Mouse (Mus musculus): Measurements from ENCODE around the gene S1pr5. TPM values are rescaled to one million over a fixed set of nuclear protein-coding genes. Genes with fewer than 3 reads are reported as not detected.
A peak's percentile ranks its signal among the peaks of the same experiment; 100 is the strongest.

The S1pr5 gene
- total and polyA plus RNA-seq, 3 experiments: 0.04 to 0.08 TPM; not detected in 1

DNA sequence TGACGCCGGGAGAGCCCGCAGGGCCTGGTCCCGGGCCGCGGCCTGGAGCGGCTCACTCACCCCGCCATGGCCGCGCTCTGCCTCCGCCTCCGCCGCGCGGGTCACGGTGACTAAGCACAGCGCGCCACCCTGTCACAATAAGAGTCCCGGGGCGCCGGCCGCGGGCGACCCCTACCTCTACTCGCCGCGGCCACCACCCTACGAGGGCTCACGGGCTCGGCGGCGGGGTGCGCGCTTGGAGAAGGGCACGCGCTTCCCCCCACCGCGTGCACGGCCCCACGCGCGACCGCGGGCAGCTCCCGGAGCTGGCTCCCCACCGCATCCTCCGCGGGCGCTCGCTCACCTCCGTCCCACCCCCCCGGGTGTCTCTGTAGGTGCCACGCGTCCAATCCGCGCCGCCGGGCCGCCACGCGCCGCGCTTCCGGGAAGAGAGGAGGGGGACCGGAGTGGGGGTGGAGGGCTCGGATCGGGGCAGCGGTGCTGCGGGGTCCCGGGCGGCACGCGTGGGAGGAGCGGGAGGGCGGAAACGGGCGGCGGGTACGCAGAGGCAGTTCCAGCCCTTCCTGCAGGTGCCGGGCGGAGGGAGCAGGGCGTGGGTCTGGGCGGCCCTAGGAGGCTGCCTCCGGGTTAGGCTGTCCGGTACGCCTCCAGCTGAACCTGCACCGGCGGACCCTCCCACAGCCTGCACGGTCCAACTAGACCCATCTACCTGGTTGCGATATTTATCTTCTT is 9.3 kb downstream of the S1pr5 start, which contains the start of gene Keap1 (continued):
- TF ChIP-seq NELFE (IDR thresholded peaks at IDR 0.05; ENCODE audit: low read depth, low read length) (peak; percentile 86), GATA1 (IDR thresholded peaks at IDR 0.05; ENCODE audit: low read depth, low read length) (no peak), ETS1 (IDR thresholded peaks at IDR 0.05; ENCODE audit: low read depth, low read length) (peak; percentile 70), CHD2 (IDR thresholded peaks at IDR 0.05; ENCODE audit: low read length) (no peak), JUND (IDR thresholded peaks at IDR 0.05; ENCODE audit: low read depth, low read length) (no peak), POLR2AphosphoS5 (IDR thresholded peaks at IDR 0.05; ENCODE audit: borderline replicate concordance, low read depth, low read length) (peak; percentile 55; the same call in 1 of the 2 replicates), ZNF384 (IDR thresholded peaks at IDR 0.05; ENCODE audit: low read depth, low read length) (no peak), GABPA (IDR thresholded peaks at IDR 0.05; ENCODE audit: low read depth, low read length) (peak; percentile 97), MEF2A (IDR thresholded peaks at IDR 0.05; ENCODE audit: extremely low read depth, insufficient replicate concordance, low read depth, low read length, poor library complexity, severe bottlenecking) (peak; percentile 62; the same call in 1 of the 2 replicates), EP300 (IDR thresholded peaks at IDR 0.05; ENCODE audit: low read depth in 1 of 2, low read length in 2 of 2) (peak; percentile 31 to 46; a peak in 3 of 4 replicates), ZMIZ1 (IDR thresholded peaks at IDR 0.05; ENCODE audit: low read depth, low read length) (peak; percentile 46; the same call in 1 of the 2 replicates), MYB (IDR thresholded peaks at IDR 0.05; ENCODE audit: low read depth, low read length) (no peak)

DNA sequence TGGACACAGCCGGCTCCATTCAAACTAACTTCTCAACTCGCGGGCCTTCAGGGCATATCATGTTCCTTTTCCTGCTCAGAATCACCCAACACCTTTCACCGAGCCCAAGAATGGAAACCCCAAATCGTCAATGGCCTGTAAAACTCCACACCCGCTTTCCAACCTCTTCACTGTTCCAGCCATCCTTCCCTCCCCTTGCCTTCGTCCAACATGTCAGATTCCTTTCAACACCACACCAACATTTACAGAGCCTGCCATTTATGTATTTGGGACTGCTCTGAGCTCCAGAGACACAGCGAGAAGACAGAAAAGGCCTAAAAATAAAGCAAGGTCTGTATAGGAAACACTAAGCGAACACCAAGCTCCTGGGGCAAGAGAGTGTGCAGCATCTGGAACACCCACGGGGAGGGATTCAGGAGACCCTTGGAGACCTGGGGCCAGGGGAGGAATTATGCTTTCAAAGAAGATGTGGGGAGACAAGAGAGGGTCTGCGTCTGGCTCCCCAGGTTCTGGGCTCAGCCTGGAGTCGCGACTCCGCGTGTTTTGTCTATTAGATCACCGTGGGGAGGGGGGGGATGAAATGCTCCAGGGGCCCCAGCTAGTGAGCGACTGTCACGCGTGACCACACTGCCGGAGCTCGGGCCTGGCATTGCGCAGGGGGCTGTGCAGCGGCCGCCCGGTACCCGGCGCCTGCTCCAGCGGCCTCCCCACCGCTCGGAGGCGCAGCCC is 10.1 kb downstream of the S1pr5 start:
- peak; percentile 83 for DNase-seq (ENCODE audit: low read depth, low spot score)
- Histone ChIP-seq H3K9me3 (replicated peaks; ENCODE audit: insufficient read depth, low read length) (no peaks in the 10 kb centered on the region), H3K36me3 (ENCODE audit: control insufficient read depth in 1 of 2, insufficient read depth in 2 of 2, low read length in 2 of 2) (peaks cover 21 to 22% of the 10 kb centered on the region in 2 experiments), H3K79me2 (ENCODE audit: control insufficient read depth, insufficient read depth, low read length, poor library complexity) (peaks cover 47% of the 10 kb centered on the region), H3K4me3 (ENCODE audit: control insufficient read depth in 1 of 2, insufficient read depth in 1 of 2, low read depth in 2 of 2, low read length in 2 of 2) (peak overlapping the region; percentile 79 to 96), H3K9ac (ENCODE audit: control insufficient read depth, low read depth, low read length, poor library complexity, severe bottlenecking) (peak overlapping the region; percentile 81), H3K27me3 (ENCODE audit: control insufficient read depth in 1 of 2, insufficient read depth in 2 of 2, low read length in 2 of 2) (no peaks in the 10 kb centered on the region), H3K27ac (ENCODE audit: control insufficient read depth, low read depth, low read length) (peak overlapping the region; percentile 86), H3K4me1 (ENCODE audit: control insufficient read depth in 1 of 2, insufficient read depth in 2 of 2, low read length in 2 of 2) (peaks cover 12 to 30% of the 10 kb centered on the region in 2 experiments; a peak in 3 of 4 replicates)
- no peak for TF ChIP-seq RCOR1 (IDR thresholded peaks at IDR 0.05; ENCODE audit: low read depth, low read length)
- TF ChIP-seq NELFE (IDR thresholded peaks at IDR 0.05; ENCODE audit: low read depth, low read length): peak; percentile 34
- TF ChIP-seq JUND (IDR thresholded peaks at IDR 0.05; ENCODE audit: low read depth, low read length): no peak; the same call in 1 of the 2 replicates
- no peak; the same call in none of the 2 replicates for TF ChIP-seq POLR2AphosphoS2 (IDR thresholded peaks at IDR 0.05; ENCODE audit: low read length)
- TF ChIP-seq RAD21 (IDR thresholded peaks at IDR 0.05; ENCODE audit: low read depth, low read length): no peak; the same call in 1 of the 2 replicates
- no peak for TF ChIP-seq NRF1 (IDR thresholded peaks at IDR 0.05; ENCODE audit: insufficient read depth, low read depth, low read length, poor library complexity, severe bottlenecking)
- no peak for TF ChIP-seq SMC3 (IDR thresholded peaks at IDR 0.05; ENCODE audit: low read depth, low read length)
- TF ChIP-seq ELF1 (IDR thresholded peaks at IDR 0.05; ENCODE audit: low read depth, low read length): no peak
- TF ChIP-seq UBTF (IDR thresholded peaks at IDR 0.05; ENCODE audit: borderline replicate concordance, insufficient read depth, low read depth, low read length): no peak
- no peak for TF ChIP-seq USF2 (IDR thresholded peaks at IDR 0.05; ENCODE audit: borderline replicate concordance in 1 of 2, insufficient read depth in 1 of 2, low read depth in 1 of 2, low read length in 2 of 2)
- TF ChIP-seq MYC (IDR thresholded peaks at IDR 0.05; ENCODE audit: low read depth, low read length): no peak
- TF ChIP-seq BHLHE40 (IDR thresholded peaks at IDR 0.05; ENCODE audit: borderline replicate concordance, low read depth, low read length): no peak; the same call in 1 of the 2 replicates
- TF ChIP-seq TCF12 (IDR thresholded peaks at IDR 0.05; ENCODE audit: low read depth, low read length): no peak; the same call in 1 of the 2 replicates
- peak; percentile 78; the same call in 1 of the 2 replicates for TF ChIP-seq SIN3A (IDR thresholded peaks at IDR 0.05; ENCODE audit: low read length)
- no peak for TF ChIP-seq ZKSCAN1 (IDR thresholded peaks at IDR 0.05; ENCODE audit: low read depth, low read length)
- no peak for TF ChIP-seq CHD2 (IDR thresholded peaks at IDR 0.05; ENCODE audit: low read length)
- TF ChIP-seq E2F4 (IDR thresholded peaks at IDR 0.05; ENCODE audit: borderline replicate concordance, low read depth, low read length): no peak; the same call in 1 of the 2 replicates
- TF ChIP-seq MEF2A (IDR thresholded peaks at IDR 0.05; ENCODE audit: extremely low read depth, insufficient replicate concordance, low read depth, low read length, poor library complexity, severe bottlenecking): no peak
- peak; percentile 75; the same call in 1 of the 2 replicates for TF ChIP-seq CHD1 (IDR thresholded peaks at IDR 0.05; ENCODE audit: low read depth, low read length)
- no peak for TF ChIP-seq MYB (IDR thresholded peaks at IDR 0.05; ENCODE audit: low read depth, low read length)
- no peak for TF ChIP-seq ZMIZ1 (IDR thresholded peaks at IDR 0.05; ENCODE audit: low read depth, low read length)
- peak in 1 of 2 experiments; percentile 2; a peak in 1 of 4 replicates for TF ChIP-seq EP300 (IDR thresholded peaks at IDR 0.05; ENCODE audit: low read depth in 1 of 2, low read length in 2 of 2)
- no peak for TF ChIP-seq MAZ (IDR thresholded peaks at IDR 0.05; ENCODE audit: low read depth, low read length)
- TF ChIP-seq USF1 (IDR thresholded peaks at IDR 0.05; ENCODE audit: low read depth, low read length): no peak

Measured in MEL (cell line).